Mouse (Mus musculus): ENCODE measurements around the gene Rai14.

Rai14 gene

DNA sequence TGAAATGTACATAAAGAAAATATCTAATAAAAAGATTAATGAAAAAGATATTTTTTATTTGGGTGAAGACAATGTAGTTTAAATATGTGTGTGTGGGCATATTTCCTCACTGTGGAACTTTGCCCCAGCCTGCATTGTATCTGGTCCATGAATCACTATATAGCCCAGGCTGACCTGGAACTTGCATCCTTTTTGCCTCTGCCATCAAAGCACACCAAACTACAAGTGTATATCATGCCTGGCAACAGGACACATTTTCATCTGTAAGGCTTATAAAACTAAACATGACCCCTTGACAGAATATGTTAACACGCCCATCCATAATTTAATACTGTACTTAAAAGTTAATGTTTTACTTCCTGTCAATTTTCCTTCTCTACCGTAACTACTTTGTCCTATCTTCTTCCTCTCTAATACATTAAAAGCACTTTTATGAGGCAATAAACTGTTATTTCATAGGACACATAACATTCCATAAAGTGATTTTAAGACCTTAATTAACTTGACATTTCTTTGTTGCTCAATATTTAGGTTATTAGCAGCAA is 61.4 kb downstream of the Rai14 start:
- DNase-seq (ENCODE audit: low read depth, low spot score), result no peak

DNA sequence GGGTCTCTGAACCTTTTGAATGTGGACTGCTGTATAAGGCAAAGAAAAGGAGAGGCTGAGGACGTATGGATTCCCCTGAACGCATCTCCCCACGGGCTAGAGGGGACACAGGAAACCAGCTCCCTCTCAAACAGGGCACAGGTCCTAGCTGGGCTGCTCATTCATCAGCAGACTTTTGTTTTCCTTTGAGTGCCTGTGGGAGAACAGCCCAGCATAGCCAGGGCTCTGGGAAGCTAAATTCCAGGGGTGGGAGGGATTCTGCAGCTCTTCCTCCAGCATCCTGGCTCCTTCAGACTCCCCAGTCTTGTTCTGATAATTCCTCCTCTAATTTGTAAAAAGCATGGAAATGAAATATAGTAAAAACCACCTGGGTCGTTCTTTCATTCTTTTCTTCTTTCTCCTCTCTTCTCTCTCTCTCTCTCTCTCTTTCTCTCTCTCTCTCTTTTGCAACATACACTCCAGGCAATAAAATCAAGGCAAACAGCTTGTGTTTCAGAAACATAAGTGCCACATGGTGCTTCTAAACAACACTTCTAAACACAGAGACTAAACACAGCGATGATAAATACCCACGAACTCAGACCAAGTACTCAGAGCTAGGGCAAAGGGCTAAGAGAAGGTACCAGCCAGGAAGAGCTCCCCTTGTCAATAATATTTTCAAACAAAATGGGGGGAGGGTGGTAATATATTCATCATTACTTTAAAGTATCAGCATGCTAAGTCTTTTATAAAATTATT is 65.9 kb downstream of the Rai14 start:
- no peak for DNase-seq (ENCODE audit: low read depth, low spot score)

DNA sequence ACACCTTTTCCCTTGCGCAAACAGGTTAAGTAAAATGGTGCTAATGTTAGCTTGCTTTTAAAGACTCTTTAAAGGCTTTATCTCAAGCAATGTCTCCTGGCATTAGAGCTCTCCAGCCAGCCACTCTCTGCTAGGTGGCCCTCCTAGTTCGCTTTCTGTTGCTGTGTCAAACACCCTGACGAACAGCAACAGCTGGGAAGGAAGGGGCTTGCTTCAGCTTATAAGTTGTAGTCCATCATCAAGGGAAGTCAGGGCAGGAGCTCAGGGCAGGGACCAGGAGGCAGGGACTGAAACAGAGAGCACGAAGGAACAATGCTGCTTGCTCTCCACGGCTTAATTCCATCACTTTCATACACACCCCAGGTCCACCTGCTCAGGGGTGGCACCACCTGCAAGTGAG is 68.1 kb downstream of the Rai14 start:
- no peak for DNase-seq (ENCODE audit: low read depth, low spot score)

DNA sequence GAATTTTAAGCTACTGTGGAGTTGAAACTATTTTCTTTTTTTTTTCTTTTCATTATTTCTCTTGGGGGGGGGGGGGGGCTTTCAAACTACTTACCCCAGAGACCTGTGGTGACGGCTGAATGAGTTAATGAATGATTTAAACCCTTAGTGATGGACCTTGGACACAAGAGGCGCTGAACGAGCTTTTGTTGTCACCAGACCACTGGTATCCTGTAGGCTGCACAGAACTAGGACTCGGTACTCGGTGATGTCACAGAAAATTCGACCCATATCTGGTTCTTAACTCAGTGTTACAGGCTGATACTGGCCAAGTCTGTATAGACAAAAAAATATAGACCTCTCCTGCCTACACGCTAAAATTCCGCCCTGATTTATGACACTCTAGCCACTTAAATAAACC is 69.3 kb downstream of the Rai14 start:
- no peak for DNase-seq (ENCODE audit: low read depth, low spot score)

DNA sequence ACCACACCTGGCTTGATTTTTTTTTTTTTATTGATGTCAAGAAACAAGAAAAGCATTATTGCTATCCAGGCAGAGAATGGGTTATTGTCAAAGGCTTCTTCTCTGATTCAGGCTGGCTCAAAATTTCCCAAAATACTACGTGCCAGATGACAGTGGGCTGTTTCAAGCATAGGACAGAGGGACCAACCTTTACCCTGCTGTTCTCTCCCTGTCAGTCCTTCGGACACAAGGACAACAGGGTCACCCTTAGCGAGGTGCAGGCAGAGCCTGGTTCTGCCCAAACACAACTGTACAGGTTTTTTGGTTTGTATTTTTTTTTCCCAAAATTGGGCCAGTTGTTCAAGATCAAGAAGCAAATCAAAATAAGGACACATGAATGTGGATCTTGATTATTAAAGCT is 70.6 kb downstream of the Rai14 start:
- no peak for DNase-seq (ENCODE audit: low read depth, low spot score)

DNA sequence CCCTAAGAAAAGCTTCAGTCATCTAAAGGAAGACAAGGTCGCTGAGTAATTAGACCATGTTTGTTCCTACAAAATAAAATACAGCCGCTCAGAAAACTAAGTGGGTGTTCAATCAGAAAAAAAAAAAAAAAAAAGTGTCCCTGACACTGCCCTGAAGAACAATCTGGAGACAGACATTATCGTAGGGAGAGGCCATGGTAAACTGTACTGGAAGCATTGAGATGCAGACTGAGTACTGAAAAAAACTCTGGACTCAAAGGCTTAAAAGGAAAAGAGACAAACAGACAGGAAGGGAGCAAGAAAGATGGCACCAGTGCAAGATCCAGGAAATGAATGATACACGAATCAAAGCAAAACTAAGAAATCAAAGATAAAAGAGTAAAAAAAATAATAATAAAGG is 71.2 kb downstream of the Rai14 start:
- DNase-seq (ENCODE audit: low read depth, low spot score), result no peak

DNA sequence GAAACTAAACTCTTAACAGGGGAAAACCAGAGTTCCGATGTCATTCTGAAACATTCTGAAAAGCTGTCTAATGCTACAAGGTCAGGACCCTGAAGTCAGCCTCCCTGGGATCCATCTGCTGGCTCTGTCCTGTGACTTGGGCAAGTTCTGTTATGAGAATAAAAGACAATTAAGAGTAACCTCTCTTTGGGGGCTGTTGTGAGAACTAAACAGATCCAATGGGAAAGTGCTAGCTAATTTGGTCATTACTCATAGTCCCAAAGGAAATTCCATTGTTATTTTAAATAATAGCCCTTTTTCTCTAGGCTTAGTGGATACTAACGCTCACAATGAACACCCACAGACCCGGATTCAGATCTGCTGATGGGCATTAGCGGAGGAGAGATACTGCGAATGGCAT is 72.0 kb downstream of the Rai14 start:
- no peak for DNase-seq (ENCODE audit: low read depth, low spot score)

DNA sequence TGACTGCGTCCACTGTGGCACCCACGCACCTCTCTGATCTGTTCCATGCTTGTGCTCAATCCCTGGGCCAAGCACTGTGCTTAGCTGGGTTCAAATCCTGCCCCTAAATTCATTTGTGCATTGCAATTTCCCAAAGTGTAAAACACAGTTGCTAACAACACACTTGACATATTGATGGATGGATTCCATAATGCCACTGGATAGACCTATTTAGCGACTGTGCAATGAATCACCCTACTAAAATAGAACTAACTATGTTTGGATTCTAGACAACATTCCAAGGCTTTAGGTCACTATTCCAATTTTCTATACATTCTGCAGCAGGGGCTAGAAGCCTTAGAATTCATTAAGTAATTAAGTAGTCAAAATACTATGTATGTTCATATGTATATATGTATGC is 73.7 kb downstream of the Rai14 start:
- DNase-seq (ENCODE audit: low read depth, low spot score), result no peak

DNA sequence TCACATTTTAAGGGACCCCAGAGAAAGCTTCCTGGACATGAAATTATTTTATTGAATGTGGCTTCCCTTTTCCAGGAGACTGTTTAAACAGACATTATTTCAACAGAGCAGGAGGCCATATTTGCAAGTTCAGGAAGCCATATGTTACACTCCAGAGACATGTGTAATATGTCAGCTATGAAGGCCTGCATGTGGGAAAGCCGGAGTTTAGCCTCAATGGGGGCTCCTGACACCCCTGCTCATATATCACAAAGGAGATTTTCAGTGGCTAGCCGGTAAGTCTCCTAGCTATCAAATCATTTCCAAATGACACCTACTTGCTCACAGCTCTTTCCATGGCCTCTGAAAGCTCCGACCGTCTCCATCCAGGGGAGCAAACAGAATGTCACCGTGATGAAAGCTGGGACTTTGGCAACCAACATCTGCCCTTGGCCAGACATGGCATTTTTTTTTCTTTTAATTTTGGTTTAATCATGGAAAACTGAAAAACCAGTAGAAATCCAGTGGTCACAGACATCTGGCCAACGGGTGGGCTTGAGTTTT is 77.1 kb downstream of the Rai14 start:
- no peak for DNase-seq (ENCODE audit: low read depth, low spot score)

DNA sequence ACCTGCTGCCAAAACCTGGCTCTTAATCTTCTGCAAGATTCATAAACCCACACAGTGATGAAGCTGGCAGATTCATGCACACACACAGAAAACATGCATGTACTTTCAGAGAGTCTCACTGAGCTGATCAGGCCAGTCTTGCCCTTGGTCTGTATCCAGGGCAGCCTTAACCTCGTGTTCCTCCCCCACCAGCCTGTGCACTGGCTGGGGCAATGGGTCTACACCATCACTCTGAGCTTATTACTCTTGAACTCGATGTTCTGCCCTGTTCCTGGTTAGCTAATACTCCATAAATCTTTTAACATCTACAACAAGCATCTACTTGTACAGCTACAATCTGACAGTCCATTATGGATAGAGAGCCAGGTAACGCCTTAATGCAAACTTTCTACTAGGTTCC is 77.6 kb downstream of the Rai14 start:
- DNase-seq (ENCODE audit: low read depth, low spot score), result no peak

DNA sequence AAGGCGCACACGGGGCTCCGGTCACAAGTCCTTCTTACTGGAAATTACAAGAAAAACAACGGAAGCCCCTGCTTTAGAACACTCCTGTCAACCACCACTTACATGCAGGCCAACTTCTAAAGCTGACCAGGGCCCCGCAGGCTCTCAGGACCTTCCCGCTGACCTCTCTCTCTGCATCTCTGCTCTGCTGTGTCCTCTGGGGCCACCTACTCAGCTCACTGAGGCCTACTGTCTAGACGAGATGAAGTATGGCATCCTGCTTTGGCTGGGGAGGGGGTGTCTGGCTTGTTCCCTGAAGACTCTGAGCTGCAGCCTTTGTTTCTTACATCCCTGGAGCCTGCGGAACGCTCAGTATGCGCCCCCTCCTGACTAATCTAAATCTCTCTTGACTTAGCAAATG is 79.3 kb downstream of the Rai14 start:
- DNase-seq (ENCODE audit: low read depth, low spot score), result no peak

DNA sequence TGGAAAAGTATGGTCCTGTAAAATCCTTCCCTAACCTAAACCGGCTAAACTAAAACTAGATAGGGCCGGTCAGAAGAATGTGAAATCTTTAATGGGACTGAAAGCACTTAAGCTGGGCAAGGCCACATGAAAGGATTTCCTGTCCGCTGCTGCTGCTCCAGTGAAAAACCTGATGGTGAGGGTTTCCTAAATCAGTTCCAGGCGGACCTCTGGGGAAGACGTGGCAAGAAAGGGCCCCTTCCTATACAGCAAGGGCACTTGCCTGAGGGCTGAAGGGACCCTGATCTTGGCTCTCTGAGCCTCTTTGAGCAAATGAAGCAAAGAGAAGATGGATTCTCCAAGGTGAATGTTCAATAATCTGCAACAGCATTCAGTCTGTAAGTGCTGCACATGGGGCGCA is 80.2 kb downstream of the Rai14 start:
- DNase-seq (ENCODE audit: low read depth, low spot score), result no peak

DNA sequence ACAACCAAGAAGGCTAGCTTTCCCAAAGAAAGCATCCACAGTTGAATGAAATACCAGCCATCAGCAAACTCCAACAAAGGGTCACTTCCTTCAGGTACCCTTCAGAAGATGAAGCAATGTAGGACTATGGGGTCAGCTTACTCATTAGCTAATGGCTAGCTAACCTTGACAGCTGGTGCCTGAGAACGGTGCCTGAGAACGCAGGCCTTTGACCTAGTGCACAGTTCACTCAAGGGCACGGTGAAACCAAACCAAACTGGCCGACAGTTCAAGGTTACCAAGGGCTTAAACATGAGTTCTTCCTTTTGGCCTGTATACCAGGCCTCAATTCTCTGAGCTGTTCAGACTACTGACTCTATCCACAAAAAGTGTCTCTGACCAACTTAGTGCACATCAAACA is 81.0 kb downstream of the Rai14 start:
- DNase-seq (ENCODE audit: low read depth, low spot score), result no peak

DNA sequence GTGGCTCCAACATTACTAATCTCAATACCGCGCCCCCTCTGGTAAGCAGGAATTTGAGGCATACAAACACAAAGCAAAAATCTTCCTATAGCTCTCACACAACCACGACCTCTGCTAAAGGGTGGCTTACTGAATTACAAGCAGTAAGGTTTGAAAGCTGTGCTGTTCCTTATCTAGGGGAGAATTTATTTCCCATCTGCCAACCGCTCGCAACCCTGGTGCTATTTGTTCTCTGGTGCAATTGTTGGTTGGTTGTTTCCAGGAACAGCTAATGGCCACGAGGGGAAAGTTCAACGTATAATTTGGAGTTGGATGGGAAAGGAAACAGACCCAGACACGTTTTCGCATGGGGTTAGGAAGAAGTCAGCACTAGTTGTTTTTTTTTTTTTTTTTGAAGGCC is 81.8 kb downstream of the Rai14 start:
- no peak for DNase-seq (ENCODE audit: low read depth, low spot score)

DNA sequence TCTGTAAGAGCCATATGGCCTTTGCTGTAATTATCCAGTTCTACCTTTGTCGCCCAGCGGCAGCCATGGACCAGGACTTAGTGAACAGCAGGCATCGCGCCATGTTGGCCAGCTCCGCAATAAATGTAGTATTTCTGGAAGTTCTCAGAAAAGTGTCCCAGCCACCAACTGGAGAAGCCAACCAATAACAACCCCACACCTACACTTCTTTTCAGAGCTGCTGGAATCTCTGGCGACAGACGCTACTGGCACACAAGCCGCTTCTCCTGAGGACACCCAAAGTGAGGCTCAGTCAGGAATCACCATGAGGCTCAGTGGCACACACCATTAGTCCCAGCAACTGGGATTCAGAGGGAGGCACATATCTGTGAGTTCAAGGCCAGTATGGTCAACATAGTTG is 82.4 kb downstream of the Rai14 start:
- DNase-seq (ENCODE audit: low read depth, low spot score), result no peak

DNA sequence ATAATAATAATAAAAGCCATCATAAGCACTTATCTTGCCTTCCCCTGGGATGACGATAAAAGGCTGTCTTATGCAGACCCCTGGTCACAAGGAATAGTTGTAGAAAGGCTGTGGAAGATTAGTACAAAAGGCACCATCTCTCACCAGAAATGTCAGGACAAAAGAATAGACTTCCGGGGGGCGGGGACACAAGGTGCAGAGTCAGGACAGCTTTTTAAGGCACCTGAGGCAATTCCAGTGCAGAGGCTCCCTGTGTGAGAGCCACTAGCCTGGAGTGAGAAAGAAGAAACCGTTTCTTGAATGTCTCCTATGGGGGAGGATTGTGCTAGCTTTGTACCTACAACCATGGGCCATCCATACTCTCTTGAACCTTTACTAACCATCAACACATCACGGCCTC is 82.9 kb downstream of the Rai14 start:
- DNase-seq (ENCODE audit: low read depth, low spot score), result no peak

DNA sequence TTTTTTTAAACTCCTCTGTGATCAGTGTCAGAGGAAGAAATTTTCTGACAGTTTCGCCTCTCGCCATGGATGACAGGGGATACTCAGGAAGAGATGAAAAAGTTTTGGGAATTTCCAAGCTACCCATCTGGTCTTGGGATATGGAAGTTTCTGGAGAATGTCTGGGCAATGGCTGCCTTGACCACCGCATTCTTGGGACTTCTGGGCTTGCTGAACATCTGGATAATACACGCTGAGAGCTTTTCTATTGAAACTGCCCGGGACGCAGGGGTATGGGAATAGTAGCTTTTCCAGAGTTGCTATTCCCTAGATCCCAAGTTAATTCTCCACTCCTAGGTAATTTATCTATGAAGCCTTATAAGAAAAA is 85.5 kb downstream of the Rai14 start:
- no peak for DNase-seq (ENCODE audit: low read depth, low spot score)

DNA sequence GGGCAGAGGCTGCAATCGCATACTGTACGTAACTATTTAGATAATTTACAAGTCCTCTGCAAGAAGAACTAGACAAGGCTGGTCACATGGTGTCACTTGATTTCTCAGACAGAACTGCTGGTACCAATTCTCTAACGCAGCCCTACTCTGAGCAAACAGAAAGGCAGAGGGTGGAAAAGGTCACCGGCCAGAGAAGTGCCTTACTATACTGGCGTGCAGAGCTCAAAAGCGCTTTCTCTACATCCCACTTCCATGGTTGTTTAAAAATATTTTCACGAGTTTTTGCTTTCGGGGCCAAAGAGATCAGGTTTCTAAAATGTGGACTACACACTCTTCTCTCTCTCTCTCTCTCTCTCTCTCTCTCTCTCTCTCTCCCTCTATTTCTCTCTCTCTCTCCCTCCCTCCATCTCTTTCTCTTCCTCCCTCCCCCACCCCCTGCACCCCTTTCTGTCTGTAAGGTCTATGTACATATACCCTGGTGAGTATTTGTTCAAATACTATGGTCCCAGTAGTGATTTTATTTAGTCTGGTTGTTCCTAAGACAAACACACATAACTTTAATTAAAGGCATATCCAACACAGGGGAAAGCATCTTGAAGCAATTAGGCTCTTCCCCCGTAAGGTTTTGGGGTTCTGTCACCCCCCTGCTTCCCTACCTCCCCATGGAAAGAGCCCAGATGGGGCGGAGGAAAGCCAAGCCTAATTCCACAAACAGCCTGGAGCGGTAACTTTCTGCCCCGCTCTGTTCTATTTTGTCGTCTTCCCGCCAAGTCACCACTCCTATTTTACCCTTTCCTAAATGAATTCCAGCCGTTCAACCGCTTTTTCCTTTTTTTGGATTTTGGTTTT is 86.1 kb downstream of the Rai14 start:
- no peak for DNase-seq (ENCODE audit: low read depth, low spot score)

DNA sequence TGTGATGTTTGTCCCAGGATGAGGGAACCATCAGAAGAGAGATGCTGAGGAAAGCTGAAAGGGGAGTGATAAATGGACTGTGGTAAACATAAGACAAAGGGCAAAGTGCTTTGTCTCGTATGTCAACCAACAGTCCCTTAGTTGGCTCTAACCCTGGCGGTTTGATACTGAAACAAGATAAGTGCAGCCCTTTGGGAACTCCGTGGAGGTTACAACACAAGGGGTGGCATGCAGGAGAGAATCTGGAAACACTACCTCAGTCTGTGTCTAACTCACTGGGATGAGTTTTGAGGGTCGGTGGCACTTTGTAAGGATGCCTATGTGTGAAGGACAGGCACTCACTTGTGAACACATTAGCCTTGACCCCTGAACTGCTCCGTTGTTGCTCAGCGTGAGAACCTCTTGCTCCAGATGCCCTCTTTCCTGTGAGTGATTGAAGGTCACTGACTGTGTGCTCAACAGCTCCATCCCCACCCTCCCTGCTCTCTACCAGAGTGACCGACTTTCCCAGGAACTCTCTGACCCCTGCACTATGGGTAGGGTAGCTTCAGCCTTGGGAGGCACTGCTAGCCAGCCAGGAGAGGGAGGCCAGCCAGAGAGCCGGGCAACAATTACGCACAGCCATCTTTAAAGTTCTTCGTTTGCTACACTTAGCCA is 90.7 kb downstream of the Rai14 start:
- no peak for DNase-seq (ENCODE audit: low read depth, low spot score)

DNA sequence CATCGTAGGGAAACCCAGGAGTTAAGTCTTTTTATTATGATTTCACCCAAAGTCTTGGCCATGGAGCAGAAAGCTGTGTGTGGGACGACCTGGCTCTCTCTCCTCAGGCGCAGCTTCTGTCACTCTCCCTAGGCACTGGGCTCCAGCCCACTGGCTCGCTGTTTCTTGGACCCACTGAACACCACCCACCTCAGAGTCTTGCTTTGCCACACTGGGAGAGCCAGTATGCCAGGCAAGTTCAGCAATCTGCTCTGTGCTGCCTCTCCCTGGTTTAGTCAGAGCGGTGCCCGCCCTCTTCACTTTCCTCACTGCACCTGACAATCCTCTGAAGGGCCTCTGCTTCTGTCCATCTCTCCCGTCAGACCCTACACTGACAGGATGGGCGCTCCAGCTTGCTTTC is 93.2 kb downstream of the Rai14 start:
- no peak for DNase-seq (ENCODE audit: low read depth, low spot score)

DNA sequence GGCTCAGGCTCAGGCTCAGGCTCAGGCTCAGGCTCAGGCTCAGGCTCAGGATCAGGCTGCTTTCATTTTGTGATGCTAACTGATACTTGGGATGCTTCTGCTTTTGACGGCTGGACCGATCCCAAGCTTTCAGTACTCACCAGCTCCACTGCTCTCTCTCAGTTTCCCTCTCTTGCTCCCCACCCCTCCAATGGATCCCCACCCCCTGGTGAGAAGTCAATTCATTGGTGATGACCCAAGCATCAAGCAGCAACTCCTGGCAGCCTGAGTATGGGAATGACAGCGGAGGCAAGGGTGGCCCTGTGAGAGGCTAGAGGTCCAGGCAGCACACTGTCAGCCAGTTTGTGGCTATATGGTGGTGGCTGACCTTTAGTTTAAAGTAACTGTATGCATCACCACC is 94.7 kb downstream of the Rai14 start:
- DNase-seq (ENCODE audit: low read depth, low spot score), result no peak

DNA sequence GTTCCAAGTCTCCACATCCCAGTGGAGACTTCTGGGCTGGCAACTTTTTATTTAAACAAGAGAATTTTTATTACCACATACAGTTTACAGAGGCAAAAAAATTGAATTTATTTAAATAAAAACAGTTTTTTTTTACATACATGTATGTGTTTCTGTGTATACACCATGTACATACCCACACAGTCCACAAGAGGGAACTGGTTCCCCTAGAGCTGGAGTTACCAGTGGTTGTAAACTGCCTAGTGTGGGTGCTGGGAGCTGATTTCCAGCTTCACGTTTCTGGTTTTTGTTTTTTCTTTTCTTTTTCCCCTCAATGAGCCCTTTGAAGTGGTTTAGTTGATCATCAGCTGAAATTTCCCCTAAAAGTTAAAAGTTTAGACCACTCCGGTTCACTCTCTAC is 96.1 kb downstream of the Rai14 start:
- DNase-seq (ENCODE audit: low read depth, low spot score), result no peak

Data from skeletal muscle tissue, adult 2 months (tissue).